Mouse (Mus musculus) yolk sac, embryonic 10.5 days (tissue): ENCODE results near the gene Itgax.
"Not testable (repeated sequence)": the region's sequence is repeated elsewhere in the genome, so short reads cannot be mapped to it uniquely, and the experiment has no call there.

ENCODE experiments used
- DNase-seq: peaks from one replicate; pipeline ENCODE4 v3.0.0-alpha.2; 2017; ENCODE audit warnings: low spot score

Itgax gene

DNA sequence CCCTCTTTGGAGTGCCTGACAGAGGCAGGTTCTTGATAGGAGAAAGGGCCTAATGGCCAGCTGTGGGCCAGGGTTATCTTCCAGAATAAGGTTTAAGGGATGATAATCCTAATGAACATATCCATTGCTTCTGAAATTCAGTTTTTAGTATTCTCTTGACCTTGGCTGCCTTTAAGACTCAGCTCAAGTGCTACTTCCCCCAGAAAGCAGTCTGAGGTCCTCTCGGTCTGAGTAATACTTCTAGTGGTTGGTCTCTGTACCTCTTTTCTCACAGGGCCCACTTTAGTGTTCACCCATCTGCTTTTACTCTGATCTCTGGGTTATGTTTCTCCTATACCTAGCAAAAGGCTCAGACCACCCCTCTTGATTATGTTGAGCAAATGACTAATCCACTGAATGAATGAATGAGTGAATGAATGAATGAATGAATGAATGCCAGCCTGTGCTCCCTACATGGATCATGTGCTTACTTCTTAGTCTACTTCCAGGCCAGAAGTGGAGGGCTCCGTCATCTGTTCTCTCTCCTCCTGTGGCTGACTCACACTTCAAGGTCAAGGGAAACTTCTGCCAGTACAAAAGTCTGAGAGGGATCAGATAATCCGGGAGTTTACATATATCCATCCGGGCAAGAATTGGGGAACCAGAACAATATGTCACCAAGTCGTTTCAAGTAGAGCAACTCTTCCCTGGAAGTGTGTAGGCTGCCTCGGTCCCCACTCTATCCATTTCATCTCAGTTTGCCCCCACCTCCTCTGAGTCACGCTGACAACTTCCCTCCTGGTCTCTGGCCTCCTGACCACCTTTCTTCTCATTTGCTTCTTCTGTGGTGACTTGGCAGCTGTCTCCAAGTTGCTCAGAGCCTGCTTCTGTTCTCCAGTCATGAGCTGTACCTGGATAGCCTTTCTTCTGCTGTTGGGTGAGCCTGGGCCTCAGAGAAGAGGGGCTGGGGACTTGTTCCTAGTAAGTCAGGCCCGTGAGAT, at the start of gene Itgax:
Gene Itgax (plus strand): TSS at position 807 of the 980 bp plus-strand sequence.
- DNase-seq: no peak

DNA sequence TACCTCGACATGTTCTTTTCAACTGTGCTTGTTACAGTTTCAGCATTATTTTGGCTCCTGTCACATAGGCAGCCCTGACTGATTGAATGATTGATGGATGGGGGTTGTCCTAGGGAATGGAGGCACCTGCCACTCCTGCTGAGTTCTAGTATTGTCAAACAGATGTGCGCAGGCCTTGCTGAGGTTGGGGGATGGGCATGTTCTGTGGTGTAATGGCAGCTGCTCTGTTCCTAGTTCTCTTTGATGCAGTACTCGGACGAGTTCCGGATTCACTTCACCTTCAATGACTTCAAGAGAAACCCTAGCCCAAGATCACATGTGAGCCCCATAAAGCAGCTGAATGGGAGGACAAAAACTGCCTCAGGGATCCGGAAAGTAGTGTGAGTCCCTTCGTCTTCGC, 49.3 kb upstream of the Itgax start:
- no peak for DNase-seq

DNA sequence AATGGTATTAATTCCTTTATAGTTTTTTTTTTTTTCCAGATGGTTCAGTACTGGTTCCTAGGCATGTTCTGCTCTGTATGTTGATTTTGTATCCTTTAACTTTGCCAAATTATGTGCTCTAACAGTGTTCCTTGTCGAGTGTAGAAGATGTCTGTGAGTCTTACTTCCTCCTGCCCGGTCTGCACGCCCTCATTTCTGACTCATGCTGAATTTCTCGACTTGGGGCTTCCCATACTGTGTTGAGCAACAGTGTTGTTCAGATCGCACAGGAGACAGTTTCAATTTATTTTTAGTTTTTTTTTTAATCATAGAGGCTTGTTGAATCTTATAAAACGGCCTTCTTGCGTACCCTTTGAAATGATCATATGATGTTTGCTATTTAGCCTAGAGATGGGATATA, 40.2 kb upstream of the Itgax start:
- DNase-seq: no peak

DNA sequence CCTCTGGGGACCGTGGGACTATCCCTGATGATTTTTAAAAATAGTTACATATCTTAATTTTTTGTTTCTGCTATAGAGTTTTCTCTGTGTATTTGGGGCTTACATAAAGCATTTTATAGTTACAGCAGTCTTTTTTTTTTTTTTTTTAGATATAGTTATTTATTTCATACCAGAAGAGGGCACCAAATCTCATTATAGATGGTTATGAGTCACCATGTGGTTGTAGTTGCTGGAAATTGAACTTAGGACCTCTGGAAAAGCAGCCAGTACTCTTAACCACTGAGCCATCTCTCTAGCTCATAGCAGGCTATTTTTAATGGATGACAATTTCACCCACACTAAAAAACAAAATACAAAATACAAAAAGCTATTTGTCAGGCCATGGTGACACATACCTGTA, 31.2 kb upstream of the Itgax start:
- DNase-seq: no peak

DNA sequence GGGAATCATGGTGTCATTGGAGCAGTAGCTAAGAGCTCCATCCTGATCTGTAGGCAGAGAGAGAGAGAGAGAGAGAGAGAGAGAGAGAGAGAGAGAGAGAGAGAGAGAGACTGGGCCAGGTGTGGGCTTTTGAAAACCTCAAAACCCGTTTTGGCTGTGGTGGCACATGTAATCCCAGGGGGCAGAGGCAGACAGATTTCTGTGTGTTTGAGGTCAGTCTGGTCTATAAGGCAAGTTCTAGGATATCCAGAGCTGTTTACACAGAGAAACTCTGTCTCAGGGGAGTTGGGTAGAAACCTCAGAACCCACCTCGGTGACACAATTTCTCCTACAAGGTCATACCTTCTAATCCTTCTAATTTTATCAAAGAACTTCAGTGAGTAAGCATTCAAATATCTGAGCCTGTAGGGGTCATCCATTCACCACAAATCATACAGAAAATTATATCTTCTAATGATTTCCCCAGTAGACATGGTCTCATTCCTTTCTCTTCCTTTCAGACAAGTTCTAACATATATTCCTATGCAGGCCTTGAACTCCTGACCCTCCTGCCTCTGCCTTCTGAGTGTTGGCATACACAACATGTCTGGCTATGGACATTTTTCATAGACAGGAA, 28.5 kb upstream of the Itgax start:
- no peak for DNase-seq

DNA sequence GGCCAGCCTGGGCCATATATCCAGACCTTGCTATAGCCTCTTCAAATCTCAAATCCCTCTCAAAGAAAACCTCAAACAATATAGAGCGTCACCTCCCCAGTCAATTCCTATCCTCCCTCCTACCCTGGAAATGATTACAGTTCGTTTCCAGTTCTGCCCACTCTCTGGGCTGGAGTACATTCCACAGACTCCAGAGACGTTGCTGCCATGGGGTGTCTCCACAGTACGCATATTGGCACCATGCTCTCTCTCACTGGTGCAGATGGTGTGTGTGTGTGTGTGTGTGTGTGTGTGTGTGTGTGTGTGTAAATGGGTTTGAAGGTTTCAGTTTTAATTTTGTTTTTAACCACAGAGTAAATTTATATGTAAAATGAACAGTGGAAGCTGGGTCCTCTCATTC, 24.1 kb upstream of the Itgax start:
- DNase-seq: no peak

DNA sequence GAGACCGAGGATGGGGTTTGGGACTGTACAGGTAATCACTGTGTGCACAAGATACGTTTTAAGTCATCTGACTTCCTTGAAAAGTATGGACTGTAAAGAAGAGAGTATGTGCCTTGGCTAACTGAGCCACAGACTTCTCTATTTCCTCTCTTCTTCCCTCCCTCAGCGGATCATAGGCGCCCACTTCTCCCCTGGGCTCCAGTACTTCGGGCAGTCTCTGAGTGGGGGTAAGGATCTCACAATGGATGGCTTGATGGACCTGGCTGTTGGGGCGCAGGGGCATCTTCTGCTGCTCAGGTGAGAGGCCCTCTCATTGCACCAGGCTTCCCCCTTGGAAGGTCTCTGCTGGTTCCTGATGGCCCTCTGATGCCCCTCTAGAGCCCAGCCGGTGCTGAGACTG, 21.9 kb upstream of the Itgax start:
- no peak for DNase-seq

DNA sequence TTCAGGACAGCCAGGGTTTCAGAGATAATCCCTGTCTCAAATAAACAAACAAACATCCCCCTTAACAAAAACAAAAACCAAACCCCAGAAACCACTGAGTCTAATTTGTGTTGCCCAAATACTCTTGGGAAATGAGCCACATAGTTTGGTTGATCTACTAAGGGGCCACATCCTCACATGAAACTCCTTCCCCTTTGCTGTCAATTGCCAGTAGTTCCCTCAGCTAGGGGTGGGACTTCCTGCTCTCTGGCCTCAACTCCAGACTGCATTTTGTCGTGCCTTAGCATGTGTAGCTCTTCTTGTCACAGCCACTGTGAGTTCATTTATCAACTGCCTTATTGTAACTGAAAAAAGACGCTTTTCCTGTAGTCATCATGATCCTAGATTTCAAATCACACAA, 19.0 kb upstream of the Itgax start:
- no peak for DNase-seq

DNA sequence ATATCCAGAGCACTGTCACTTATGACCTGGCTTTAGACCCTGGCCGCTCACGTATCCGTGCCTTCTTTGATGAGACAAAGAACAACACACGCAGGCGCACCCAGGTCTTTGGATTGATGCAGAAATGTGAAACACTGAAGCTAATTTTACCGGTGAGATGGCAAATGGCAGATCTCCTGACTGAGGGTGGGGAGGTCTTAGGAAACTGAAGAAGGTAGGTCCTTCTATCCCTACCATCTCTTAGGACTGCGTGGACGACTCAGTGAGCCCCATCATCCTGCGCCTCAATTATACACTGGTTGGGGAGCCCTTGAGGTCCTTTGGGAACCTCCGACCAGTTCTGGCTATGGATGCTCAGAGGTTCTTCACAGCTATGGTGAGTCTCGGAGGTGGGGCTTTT, 17.2 kb upstream of the Itgax start:
- DNase-seq: no peak

DNA sequence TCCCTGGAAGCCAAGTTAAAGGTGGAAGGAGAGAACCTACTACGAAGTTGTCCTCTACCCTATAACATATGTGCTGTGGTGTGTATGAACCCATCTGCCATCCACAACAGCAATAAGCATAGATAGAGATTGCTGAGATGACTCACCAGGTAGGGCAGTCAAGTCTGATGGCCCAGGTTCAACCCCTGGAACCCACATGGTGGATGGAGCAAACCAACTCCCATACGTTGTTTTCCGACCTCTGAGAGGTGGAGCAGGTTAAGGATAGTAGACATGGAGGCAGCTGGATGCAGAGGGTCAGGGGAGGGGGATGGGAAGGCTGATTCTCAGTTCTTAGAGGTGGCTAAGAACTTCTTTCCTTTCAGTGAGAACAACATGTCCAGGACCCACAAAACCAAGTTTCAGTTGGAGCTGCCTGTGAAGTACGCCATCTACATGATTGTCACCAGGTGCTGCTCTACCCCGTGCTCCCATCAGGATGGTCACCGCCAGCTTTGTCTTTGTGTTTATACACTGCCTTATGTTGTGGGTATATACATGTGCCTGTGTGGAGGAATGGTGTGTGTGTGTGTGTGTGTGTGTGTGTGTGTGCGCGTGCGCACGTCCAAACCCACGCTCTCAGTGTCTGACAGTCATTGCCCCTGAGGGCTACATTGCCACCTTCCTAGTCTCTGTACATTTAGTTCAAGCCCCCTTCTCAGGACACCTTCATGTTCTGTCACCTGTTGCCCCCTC, 14.8 kb upstream of the Itgax start:
- DNase-seq: no peak

DNA sequence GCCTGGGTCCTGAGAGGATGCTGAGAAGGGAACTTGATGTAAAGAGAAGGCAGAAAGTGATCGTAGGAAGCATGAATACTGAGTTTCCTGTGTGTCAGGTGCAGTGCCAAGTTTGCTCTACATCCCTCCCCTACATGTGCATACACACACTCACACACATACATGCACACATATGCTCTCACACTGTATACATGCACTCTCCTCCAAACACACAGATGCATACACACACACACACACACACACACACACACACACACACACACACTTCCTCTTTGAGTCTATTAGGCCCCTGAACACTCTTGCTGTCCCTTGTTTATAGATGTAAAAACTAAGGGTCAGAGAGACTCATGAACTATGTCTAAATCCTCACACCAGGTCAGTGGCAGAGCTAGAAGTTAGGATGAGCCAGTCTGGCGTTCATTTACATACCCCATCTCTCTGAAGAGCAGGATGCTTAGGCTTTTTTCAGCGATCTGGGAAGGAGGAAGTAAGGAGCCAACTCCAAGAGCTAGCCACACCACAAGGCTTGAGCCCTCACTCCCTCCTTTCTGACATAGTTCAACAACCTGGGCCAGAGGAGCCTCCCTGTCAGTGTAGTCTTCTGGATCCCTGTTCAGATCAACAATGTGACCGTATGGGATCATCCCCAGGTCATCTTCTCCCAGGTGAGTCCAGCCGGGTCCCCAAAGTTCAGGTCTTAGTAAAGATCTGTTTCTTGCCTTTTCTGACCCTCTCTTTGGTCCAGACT, 14.0 kb upstream of the Itgax start:
- no peak for DNase-seq

DNA sequence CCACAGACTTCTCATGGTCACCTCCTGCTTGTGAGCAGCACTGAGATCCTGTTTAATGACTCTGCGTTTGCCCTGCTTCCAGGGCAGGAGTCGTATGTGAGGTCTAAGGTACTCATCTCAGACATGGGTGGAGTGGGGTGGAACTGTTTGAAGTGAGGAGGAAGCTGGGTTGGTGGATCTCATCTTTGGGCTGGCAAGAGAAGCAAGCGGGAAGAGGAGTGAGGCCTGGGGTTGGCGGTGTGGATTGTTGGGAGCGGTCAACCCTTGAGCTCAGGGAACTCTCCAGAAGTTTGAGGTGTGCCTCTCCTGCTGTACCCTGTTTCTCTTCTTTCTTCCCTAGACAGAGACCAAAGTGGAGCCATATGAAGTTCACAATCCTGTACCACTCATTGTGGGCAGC, 13.0 kb upstream of the Itgax start:
- no peak for DNase-seq

DNA sequence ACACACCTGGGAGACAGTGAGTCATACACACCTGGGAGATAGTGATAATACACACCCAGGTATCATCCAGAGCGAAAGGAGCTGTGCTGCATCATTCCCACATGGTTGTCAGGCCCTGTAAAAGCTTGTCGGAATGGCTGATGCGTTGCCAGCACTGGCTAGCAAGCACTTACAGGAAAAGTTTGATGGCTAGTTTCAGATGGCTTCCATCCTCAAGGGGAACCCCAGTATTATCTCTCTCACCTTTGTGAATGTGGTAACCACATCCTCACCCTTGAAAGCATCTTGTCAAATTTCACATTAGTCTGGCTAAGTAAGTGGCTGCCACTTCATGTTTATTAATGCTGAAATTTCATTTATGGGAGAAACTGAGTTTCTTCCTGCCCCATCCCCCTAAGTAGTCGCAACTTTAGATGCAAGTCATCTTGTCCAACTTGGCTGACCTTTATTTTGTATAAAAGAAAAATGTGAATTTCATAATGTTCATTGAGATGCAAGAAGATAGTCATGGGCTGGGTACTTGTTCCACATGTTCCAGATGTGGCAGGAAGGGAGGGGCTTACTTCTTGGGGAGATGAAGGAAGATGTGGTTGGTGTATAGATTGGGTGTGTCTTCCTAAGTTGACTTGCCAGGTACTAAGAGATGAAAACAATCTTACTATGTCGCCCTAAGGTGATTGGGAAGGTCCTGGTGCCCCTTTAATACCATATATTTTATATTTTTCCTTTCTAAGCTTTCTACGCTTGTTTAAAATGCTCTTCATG, 9.4 kb upstream of the Itgax start:
- DNase-seq: no peak

DNA sequence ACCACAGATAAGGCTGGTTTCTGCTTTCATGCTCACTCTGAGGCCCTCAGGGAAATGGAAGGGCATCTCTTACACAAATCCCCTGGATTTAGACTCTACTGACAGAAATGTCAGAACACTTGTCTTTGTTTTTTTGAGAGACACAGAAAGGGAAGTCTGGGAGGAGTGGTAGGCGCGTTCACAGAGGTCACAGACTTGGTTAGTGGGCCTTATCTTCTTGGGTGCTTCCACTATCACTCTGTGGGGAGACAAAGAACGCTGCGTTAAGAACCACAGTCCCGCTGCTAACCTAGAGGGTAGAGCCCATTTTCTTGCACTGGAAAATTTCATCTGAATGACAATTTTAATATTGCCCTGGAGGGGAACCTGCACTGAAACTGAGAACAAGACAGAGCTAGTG, 2.8 kb downstream of the Itgax start:
- no peak for DNase-seq

DNA sequence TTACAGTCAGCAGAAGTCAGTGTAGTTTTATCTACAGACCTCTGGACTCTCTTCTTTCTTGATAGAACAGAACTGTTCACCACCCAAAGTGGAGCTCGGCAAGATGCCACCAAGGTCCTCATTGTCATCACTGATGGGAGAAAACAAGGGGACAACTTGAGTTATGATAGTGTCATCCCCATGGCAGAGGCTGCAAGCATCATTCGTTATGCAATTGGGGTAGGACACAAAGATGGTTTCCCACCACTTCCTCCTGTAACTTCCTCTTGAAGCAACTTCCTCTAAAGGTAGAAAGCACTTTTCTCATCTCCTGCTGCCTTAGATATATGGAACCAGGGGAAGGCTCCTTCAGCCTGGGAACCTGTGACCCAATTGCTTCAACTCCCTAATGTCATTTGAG, 4.2 kb downstream of the Itgax start:
- no peak for DNase-seq

DNA sequence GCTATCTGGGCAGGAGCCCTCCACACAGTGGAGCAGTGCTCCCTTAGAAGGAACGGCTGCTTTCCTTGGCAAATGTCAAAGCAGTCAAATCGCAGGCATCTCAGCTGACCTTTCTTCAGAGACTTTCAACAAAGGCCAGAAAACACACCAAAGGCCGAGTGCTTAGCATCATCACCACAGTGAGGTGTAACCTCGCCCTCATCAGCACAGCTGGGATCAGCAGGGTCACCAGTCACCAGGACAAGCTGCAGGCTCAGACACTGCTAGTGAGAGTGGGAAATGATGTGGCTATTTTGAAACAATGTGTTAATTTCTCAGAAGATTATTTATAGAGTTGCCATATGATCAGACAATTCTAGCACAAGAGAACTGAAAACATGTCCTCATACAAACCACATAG, 7.6 kb downstream of the Itgax start:
- no peak for DNase-seq

DNA sequence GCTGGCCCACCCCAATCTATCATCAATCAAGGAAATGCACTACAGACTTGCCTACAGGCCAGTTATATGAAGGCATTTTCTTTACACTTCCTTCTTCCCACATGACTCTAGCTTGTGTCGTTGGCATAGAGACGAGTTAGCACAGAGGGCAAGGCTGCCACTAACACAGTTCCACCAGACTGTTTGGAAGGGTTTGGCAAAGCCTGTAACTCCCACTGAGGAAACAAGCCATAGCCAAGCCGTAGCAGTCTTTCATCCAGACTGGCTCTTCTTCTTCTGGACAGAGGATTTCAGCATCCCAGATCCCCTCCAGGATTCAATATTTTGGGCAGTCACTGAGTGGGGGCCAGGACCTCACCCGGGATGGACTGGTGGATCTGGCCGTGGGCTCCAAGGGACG, 10.3 kb downstream of the Itgax start:
- no peak for DNase-seq

DNA sequence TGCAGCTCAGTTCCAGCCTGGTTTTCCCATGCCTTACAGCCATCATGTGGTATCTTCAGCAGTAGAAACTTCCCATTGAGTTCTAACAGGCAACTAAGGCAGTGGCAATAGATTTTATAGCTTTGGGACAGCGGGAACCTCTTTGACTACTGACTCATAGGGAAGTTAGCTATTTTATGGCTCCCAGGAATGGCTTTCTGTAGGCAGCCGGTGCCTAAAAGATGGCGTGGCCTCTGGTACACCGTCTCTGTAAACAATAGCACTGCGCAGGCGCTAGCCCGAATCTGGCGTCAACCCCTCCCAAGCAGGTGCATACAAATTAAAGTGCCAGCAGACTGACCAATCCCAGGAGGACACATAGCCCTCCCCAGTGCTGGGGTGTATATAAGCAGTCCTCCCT, 21.6 kb downstream of the Itgax start:
- no peak for DNase-seq

DNA sequence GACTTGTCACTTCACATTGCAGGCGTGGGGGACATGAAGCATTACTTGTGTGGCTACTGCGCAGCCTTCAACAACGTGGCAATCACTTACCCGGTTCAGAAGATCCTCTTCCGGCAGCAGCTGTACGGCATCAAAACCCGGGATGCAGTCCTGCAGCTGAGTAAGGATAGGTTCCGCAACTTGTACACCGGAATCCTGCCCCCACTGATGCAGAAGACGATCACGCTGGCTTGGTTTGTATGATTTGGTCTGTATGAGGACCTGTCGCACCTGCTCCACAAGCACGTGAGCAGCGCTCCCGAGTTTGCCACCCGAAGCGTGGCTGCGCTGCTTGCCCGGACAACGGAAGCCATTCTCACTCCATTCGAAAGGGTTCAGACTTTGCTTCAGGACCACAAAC, 24.7 kb downstream of the Itgax start, which contains the start of gene Itgad:
Gene Itgad (plus strand): TSS at position 301 of the 400 bp plus-strand sequence.
- no peak for DNase-seq

DNA sequence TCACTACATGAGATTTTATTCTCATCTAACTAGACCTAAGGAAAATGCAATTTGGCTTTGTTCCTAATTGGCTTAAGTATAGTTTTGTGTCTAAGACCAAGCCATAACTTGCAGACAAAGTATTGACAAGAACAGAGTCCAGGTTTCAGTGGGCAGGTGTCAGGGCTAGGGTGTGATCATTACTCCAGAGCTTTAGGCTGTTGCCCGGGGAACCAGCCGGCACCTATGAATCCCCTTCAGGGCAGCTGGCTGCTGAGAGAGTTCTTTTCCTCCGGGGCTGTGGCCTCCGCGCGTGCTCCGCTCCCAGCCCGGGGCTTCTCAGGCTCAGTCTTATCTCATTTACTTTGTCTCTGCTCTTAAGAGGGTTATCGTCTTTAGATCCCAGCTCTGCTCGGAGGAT, 25.6 kb downstream of the Itgax start:
- no peak for DNase-seq

DNA sequence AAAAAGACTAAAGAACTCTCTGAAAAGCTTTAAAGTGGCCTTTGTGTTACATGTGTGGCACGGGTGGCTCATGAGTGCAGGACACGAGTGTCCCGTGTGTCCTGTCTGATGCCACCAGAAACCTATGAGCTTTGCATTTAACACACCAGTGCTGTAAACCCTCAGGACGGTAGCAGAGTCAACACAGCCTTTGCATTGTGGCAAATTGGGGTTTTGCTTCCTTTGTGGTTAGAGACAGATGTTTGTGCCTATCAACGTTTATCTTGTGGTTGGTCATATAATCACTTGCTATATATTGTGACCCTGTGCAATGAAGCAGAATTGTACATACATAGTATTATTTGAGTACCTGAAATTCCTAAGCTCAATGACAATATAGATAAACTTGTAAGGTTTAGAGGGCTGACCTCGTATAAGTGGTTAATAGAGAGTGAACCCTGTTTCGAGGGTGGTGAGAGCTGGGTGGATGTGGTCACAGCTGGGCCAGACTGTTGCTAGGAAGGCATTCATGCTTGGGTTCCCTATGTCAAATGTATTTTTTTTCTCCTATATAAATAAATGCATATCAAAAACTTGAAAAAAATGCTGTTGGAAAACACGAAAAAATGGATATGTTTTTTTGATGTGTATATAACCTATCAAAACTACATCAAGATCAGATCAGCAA, 29.5 kb downstream of the Itgax start:
- not testable (repeated sequence) for DNase-seq
